Mouse (Mus musculus) adrenal gland, adult 2 months (tissue): ENCODE data around the gene Ssxb1. TPM values are rescaled to one million over a fixed set of nuclear protein-coding genes. Genes with fewer than 3 reads are reported as not detected.
"Not testable (repeated sequence)": the region's sequence is repeated elsewhere in the genome, so short reads cannot be mapped to it uniquely, and the experiment has no call there.

Experiments used
- DNase-seq: peaks from one replicate; pipeline ENCODE4 v3.0.0; 2021
- long read RNA-seq: library from polyadenylated mRNA; stranded (forward); transcript quantifications from one replicate; pipeline ENCODE4 v2.0.0, GENCODE M21; 2021
- polyA plus RNA-seq: library from polyadenylated mRNA; depleted of rRNA; stranded (reverse); fragments of >200 nt; gene quantifications from 2 replicates; pipeline ENCODE4 v1.2.3, GENCODE M21; 2012; rRNA removed
- total RNA-seq, 2 experiments: library from RNA; stranded (reverse); gene quantifications; 2 replicates each; pipeline ENCODE4 v1.2.3; 2021

Gene Ssxb1
- total RNA-seq (not detected), polyA plus RNA-seq (not detected in 2 replicates)
- long read RNA-seq = 0 reads

- DNase-seq = not testable (repeated sequence)
Observed at GRCm38 (mm10) chrX:8413005-8413404, at the start of gene Ssxb1. Gene Ssxb1, plus strand, starts transcription at chrX:8413305.

GRCm38 (mm10) chrX:8366678-8367077, 46.4 kb upstream of the Ssxb1 start, which contains the start of gene Ssxb9:
Gene Ssxb9, plus strand, starts transcription at chrX:8366978.
- DNase-seq = not testable (repeated sequence)

- DNase-seq = not testable (repeated sequence)
Observed at GRCm38 (mm10) chrX:8461626-8462025, 48.5 kb downstream of the Ssxb1 start, which contains the start of gene Ssxb2. Gene Ssxb2, minus strand, starts transcription at chrX:8461726.

Other genes starting within 250 kb of the Ssxb1 start
- 1 to 10 TPM; 8.8 to 9.6 TPM for gene Tbc1d25, start 237.1 kb upstream of the Ssxb1 start, total RNA-seq
- gene Tbc1d25, start 237.1 kb upstream of the Ssxb1 start, polyA plus RNA-seq = 11.1 and 12.9 TPM in 2 replicates
- gene Ebp, start 219.8 kb upstream of the Ssxb1 start, total RNA-seq = 100 to 1,000 TPM in 1 of 2 experiments, 10 to 100 TPM in 1; 55.1 to 112 TPM
- 170 and 218 TPM in 2 replicates for gene Ebp, start 219.8 kb upstream of the Ssxb1 start, polyA plus RNA-seq
- 1 to 10 TPM; 7.1 to 8.7 TPM for gene Porcn, start 206.8 kb upstream of the Ssxb1 start, total RNA-seq
- 38.0 and 43.0 TPM in 2 replicates for gene Porcn, start 206.8 kb upstream of the Ssxb1 start, polyA plus RNA-seq
- gene Ftsj1, start 160.9 kb upstream of the Ssxb1 start, total RNA-seq = 10 to 100 TPM; 21.7 to 23.5 TPM
- 26.1 and 37.8 TPM in 2 replicates for gene Ftsj1, start 160.9 kb upstream of the Ssxb1 start, polyA plus RNA-seq
- gene Slc38a5, start 142.2 kb upstream of the Ssxb1 start, total RNA-seq = under 1 TPM in 1 of 2 experiments, not detected in 1; 0.32 TPM
- 0.11 TPM in 1 of 2 replicates, not detected in the other for gene Slc38a5, start 142.2 kb upstream of the Ssxb1 start, polyA plus RNA-seq
- gene Ssxb10, start 85.9 kb upstream of the Ssxb1 start, total RNA-seq = not detected
- not detected in 2 replicates for gene Ssxb10, start 85.9 kb upstream of the Ssxb1 start, polyA plus RNA-seq
- gene Ssxb9, start 46.3 kb upstream of the Ssxb1 start, total RNA-seq = not detected
- not detected in 2 replicates for gene Ssxb9, start 46.3 kb upstream of the Ssxb1 start, polyA plus RNA-seq
- not detected for gene Ssxb2, start 48.4 kb downstream of the Ssxb1 start, total RNA-seq
- not detected in 2 replicates for gene Ssxb2, start 48.4 kb downstream of the Ssxb1 start, polyA plus RNA-seq
- gene Gm14459, start 111.6 kb downstream of the Ssxb1 start, total RNA-seq = not detected
- not detected in 2 replicates for gene Gm14459, start 111.6 kb downstream of the Ssxb1 start, polyA plus RNA-seq
- not detected for gene Ssxb6, start 134.9 kb downstream of the Ssxb1 start, total RNA-seq
- gene Ssxb6, start 134.9 kb downstream of the Ssxb1 start, polyA plus RNA-seq = not detected in 2 replicates
- not detected for gene Ssxb3, start 178.5 kb downstream of the Ssxb1 start, total RNA-seq
- gene Ssxb3, start 178.5 kb downstream of the Ssxb1 start, polyA plus RNA-seq = not detected in 2 replicates